In genomic region chr2:170266407-170267101, GRCm38 (mm10) we compare ENCODE assay signal across 8 mouse cellular contexts.
DNase-seq lines count a peak whose midpoint lies in the region; ATAC-seq and TF ChIP-seq lines count a peak whose summit lies in the region.

No protein-coding gene starts in this region.

- intact Hi-C loops in gastrocnemius, postnatal 36 days (cut with DNase I): loop anchor here (5.0 kb wide), 1 partner anchor 149 kb away; no protein-coding TSS in a partner anchor

- TF ChIP-seq CTCF in brain, embryonic 14.5 days (IDR thresholded peaks at IDR 0.05; ENCODE audit: borderline replicate concordance, extremely low read depth, insufficient read depth, insufficient read length): peak; percentile 49; the same call in 1 of the 2 replicates

- peaks cover 26% of the 10 kb centered on the region for H3K4me1 ChIP-seq in heart, embryonic 13.5 days
- H3K4me1 ChIP-seq in hindbrain, embryonic 13.5 days (replicated peaks): peaks cover 19% of the 10 kb centered on the region; the same call in 1 of the 2 replicates
- peaks cover 11% of the 10 kb centered on the region; the same call in 1 of the 2 replicates for H3K4me1 ChIP-seq in liver, embryonic 15.5 days (replicated peaks)
- 0 out of 2 replicates have a peak, but pooled peaks cover 8% of the 10 kb centered on the region for H3K4me1 ChIP-seq in neural tube, embryonic 14.5 days (ENCODE audit: control insufficient read depth, insufficient read depth, low read length)

- no peak for DNase-seq in heart, adult 9 months (ENCODE audit: low spot score in 2 of 2)
- peak; percentile 68 for DNase-seq in brain, embryonic 14.5 days (ENCODE audit: low read depth)
- DNase-seq in gastrocnemius, postnatal 36 days: no peak
- no peak for DNase-seq in right cerebral cortex, postnatal 10 days (ENCODE audit: low spot score in 2 of 2)

- peak overlapping the region; percentile 41 for H3K4me3 ChIP-seq in heart, embryonic 13.5 days
- peak overlapping the region; percentile 30 for H3K4me3 ChIP-seq in hindbrain, embryonic 13.5 days
- H3K4me3 ChIP-seq in liver, embryonic 15.5 days (replicated peaks): peak overlapping the region; percentile 12
- H3K4me3 ChIP-seq in neural tube, embryonic 14.5 days (ENCODE audit: low read depth, low read length): peak overlapping the region; percentile 14; the same call in 1 of the 2 replicates

- WGBS in heart, embryonic 13.5 days: 22% methylated on average over 16 of the region's 16 CpGs
- WGBS in hindbrain, embryonic 13.5 days: 20% methylated on average over 16 of the region's 16 CpGs
- WGBS in liver, embryonic 15.5 days (ENCODE audit: insufficient replicate concordance): 22% methylated on average over 16 of the region's 16 CpGs
- 24% methylated on average over 16 of the region's 16 CpGs for WGBS in neural tube, embryonic 14.5 days

- peak overlapping the region; percentile 67 for H3K27ac ChIP-seq in heart, embryonic 13.5 days (replicated peaks)
- 0 out of 2 replicates have a peak overlapping the region, but pooled peaks have one; percentile 24 for H3K27ac ChIP-seq in hindbrain, embryonic 13.5 days
- H3K27ac ChIP-seq in liver, embryonic 15.5 days (replicated peaks): no peak overlapping the region
- no peak overlapping the region for H3K27ac ChIP-seq in neural tube, embryonic 14.5 days (ENCODE audit: low read depth, low read length)

- 0 out of 2 replicates have a peak, but pooled peaks cover 2% of the 10 kb centered on the region for H3K9me3 ChIP-seq in heart, embryonic 13.5 days
- H3K9me3 ChIP-seq in hindbrain, embryonic 13.5 days: no peaks in the 10 kb centered on the region
- H3K9me3 ChIP-seq in liver, embryonic 15.5 days (replicated peaks): no peaks in the 10 kb centered on the region
- H3K9me3 ChIP-seq in neural tube, embryonic 14.5 days (ENCODE audit: control insufficient read depth, low read length): no peaks in the 10 kb centered on the region

- H3K9ac ChIP-seq in heart, embryonic 13.5 days: peak overlapping the region; percentile 56
- peak overlapping the region; percentile 30; the same call in 1 of the 2 replicates for H3K9ac ChIP-seq in hindbrain, embryonic 13.5 days
- no peak overlapping the region for H3K9ac ChIP-seq in liver, embryonic 15.5 days
- no peak overlapping the region for H3K9ac ChIP-seq in neural tube, embryonic 14.5 days (replicated peaks; ENCODE audit: low read depth, low read length)

- no peak for TF ChIP-seq POLR2A in brain, embryonic 14.5 days (IDR thresholded peaks at IDR 0.05; ENCODE audit: borderline replicate concordance, extremely low read depth, insufficient read depth, insufficient read length, poor library complexity, severe bottlenecking)

- no peaks in the 10 kb centered on the region for H3K27me3 ChIP-seq in heart, embryonic 13.5 days (replicated peaks)
- no peaks in the 10 kb centered on the region for H3K27me3 ChIP-seq in hindbrain, embryonic 13.5 days
- H3K27me3 ChIP-seq in liver, embryonic 15.5 days: 0 out of 2 replicates have a peak, but pooled peaks cover 2% of the 10 kb centered on the region
- H3K27me3 ChIP-seq in neural tube, embryonic 14.5 days (ENCODE audit: control insufficient read depth, insufficient read depth, low read length): no peaks in the 10 kb centered on the region

- peak overlapping the region; percentile 68 for H3K4me2 ChIP-seq in heart, embryonic 13.5 days
- peak overlapping the region; percentile 47 for H3K4me2 ChIP-seq in hindbrain, embryonic 13.5 days
- peak overlapping the region; percentile 39 for H3K4me2 ChIP-seq in liver, embryonic 15.5 days
- H3K4me2 ChIP-seq in neural tube, embryonic 14.5 days (ENCODE audit: low read depth, low read length): peak overlapping the region; percentile 37

- no peaks in the 10 kb centered on the region for H3K36me3 ChIP-seq in heart, embryonic 13.5 days
- H3K36me3 ChIP-seq in hindbrain, embryonic 13.5 days: no peaks in the 10 kb centered on the region
- H3K36me3 ChIP-seq in liver, embryonic 15.5 days (replicated peaks): no peaks in the 10 kb centered on the region
- no peaks in the 10 kb centered on the region for H3K36me3 ChIP-seq in neural tube, embryonic 14.5 days (ENCODE audit: control insufficient read depth, insufficient read depth, low read length)

- ATAC-seq in heart, embryonic 13.5 days (ENCODE audit: extremely low read depth, insufficient number of reproducible peaks, low FRiP score, low TSS enrichment): no peak
- ATAC-seq in hindbrain, embryonic 13.5 days (ENCODE audit: low FRiP score): no peak
- ATAC-seq in liver, embryonic 15.5 days (ENCODE audit: insufficient read depth): no peak
- no peak for ATAC-seq in neural tube, embryonic 14.5 days (ENCODE audit: low read depth)

Comparison
In these comparisons a context has a peak if more than half of its experiments do, and no peak if none do; other contexts are left out.
1. H3K27ac ChIP-seq: peak in heart, embryonic 13.5 days (single experiment) and hindbrain, embryonic 13.5 days (single experiment); none in liver, embryonic 15.5 days (single experiment) and neural tube, embryonic 14.5 days (single experiment).
2. H3K9ac ChIP-seq: peak in heart, embryonic 13.5 days (single experiment) and hindbrain, embryonic 13.5 days (single experiment); none in liver, embryonic 15.5 days (single experiment) and neural tube, embryonic 14.5 days (single experiment).
3. Peak in every context shown above with its lines, with median percentiles within 50 percentile points of each other: H3K4me2 ChIP-seq and H3K4me3 ChIP-seq.